Mouse (Mus musculus) kidney, postnatal 4 days (tissue): Measurements from ENCODE around the gene Ampd3.

Source experiments
- DNase-seq, 2 experiments: peaks; one replicate each; pipeline ENCODE4 v3.0.0; 2021; ENCODE audit warnings: mixed read lengths in 2 of 2

The Ampd3 gene

GRCm38 (mm10) chr7:110768001-110768400 lies at the start of gene Ampd3:
Ampd3 (plus strand) TSS chr7:110768206.
- peak; percentile 36 to 55 for DNase-seq

DNA sequence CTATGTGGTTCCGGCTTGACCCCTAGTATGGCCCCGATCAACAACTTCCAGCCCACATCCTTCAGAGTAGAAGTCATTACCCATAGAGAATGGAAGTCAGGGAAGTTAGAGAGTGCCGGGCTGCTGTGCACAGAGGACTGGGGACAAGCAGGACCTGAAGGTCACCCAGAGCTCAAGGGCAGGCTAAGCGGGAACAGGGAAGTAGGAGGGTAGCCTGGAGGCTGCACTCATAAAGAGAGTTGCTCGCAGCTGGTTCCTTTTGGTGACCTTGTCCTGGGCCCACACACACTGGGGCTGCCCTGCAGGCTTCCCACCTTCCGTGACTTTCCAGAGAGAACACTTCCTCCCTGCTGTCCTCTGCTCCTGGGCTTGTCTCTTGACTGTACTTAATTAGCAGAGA lies 49.5 kb upstream of the Ampd3 start:
- no peak for DNase-seq

DNA sequence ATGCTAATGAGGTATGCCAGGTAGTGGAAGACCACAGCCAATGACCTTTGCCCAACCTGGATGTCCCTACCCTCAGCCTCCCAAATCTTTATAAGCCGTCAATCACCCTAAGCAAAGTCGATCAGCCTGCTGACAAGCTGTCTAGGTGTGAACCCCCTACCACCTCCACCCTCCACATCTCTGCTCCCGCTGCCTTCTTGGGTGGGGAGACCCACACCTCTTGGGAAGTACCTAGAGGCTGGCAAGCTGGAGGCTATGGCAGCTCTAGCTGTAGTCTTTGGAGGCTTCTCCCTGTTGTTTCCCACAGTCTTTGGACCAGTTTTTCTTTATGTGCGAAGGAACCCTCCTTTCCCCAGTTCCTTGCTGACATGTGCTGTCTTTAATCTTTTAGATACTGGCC lies 48.1 kb upstream of the Ampd3 start:
- DNase-seq, result no peak

- DNase-seq, result no peak
Measured at GRCm38 (mm10) chr7:110722183-110722582, 45.8 kb upstream of the Ampd3 start.

GRCm38 (mm10) chr7:110727049-110727448 lies 41.0 kb upstream of the Ampd3 start:
- DNase-seq, result peak; percentile 41 to 65

- peak; percentile 53 to 62 for DNase-seq
Measured at GRCm38 (mm10) chr7:110728876-110729275, 39.1 kb upstream of the Ampd3 start.

GRCm38 (mm10) chr7:110729295-110729694 lies 38.7 kb upstream of the Ampd3 start:
- DNase-seq, result no peak

DNA sequence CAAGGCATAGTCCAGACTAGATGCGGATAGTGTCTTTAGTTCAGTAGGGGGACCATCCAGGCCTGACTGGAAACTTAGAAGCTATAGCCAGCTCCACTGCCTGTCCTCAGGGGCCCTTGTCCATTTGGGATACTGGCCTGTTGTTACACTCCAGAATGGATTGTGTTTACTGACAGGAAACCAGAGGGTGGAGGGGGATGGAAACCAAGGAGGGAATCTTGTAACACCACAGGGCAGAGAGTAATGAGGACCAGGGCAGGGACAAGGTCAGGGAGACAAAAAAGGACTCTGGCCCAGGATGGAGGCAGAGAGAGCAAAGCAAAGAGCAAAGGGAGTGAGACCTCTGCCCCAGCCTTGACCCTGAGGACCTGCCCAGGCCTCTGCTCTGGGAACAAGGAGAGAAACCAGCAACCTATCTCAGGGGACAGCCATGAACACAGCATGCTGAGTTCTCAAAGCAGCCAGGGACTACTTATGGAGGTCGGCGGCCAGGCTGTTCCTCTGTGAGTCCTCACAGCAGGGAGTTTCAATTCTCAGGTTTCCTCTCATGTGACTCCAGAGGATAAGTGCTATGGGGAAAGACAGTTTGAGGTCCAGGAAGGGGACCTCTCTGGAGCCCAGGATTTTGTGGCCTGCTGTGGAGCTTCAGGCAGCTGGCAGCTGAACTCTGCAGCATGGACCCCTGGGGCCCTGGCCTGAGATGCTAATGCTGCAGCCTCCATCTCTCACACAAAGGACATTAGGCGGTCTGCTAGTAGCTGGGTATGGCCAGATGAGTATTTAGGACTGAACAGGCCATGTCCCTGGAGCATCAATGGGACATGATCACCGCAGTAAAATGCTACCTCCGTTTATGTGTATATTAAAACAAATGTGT lies 36.7 kb upstream of the Ampd3 start:
- no peak for DNase-seq

- no peak for DNase-seq
Measured at GRCm38 (mm10) chr7:110732001-110732632, 35.9 kb upstream of the Ampd3 start.

- no peak for DNase-seq
Measured at GRCm38 (mm10) chr7:110736914-110737313, 31.1 kb upstream of the Ampd3 start.

DNA sequence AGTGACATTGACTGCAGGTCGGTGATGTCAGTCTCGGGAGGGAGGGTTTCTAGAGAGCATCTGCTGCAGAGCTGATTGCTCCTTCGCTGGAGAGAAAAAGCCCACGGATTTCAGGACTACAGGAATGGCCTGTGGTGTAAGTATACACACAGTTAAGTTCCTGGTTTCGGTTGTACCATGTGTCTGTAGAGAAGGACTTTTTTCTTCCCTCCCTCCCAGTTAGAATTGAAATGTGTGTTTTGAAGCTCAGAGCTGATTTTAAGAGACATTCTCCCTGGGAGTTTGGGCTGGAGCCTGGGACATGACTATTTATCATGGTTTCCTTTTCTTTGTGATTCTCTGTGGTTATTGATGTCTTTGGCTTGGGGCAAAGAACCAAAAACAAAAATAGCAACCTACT lies 28.2 kb upstream of the Ampd3 start:
- DNase-seq, result peak in 1 of 2 experiments; percentile 22

- no peak for DNase-seq
Measured at GRCm38 (mm10) chr7:110740188-110740587, 27.8 kb upstream of the Ampd3 start.

DNA sequence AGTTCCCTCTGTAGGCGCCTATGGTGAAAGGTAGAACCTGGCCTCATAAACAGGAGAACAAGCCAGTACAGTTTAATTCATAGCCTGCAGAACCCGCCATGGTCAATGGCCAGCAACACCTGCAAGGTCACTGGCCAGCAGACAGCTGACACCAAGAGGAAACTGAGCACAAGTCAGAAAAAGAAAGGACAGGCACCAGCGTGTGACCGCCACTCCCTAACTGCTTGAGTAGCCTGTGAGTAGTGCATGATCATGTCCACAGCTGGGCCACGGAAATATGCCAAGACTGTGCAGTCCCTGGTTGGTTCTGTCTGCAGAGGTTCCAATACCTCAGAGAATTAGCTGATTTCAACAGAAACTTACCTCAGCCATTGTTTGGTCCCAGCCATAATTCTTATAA lies 26.0 kb upstream of the Ampd3 start:
- DNase-seq, result peak; percentile 14 to 28

DNA sequence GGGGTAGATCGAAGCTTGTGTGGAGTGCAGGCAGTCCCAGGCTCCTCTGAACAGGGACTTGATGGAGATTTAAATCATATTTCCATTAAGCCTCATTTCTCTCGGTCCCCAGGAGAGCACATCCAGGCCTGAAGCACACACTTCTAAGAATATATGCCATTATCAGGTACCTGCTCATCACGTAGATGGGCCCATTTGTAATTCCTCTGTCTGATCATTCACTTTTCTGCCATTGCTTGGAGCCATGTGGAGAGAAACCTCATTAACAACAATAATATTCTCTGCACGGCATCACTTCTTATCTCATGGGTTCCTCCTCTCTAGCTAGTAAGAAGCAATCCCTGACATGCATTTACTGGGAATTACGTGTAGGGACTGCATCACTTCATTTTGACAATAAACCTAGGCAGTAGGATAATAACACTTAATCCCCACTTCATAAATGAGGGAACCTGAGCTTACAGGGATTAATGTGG lies 21.9 kb upstream of the Ampd3 start:
- no peak for DNase-seq

DNA sequence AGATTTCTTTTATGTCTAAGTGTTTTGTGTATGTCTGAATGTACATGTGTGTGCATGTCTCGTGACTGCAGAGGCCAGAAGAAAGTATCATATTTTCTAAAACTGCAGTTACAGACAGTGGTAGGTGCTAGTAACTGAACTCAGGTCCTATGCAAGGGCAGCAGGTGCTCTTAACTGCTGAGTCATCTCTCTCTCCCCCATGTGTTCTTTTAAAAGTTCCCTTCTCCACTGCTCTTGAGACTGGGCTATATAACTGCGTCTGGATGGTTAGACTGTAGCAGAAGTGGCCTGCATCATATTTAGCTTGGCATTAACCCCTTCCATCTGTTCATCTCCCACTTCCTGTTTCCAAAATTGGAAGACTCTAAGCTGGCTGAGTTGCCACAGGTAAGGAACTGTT lies 21.2 kb upstream of the Ampd3 start:
- DNase-seq, result no peak

GRCm38 (mm10) chr7:110750834-110751233 lies 17.2 kb upstream of the Ampd3 start:
- no peak for DNase-seq

- DNase-seq, result no peak
Measured at GRCm38 (mm10) chr7:110751634-110752033, 16.4 kb upstream of the Ampd3 start.

- no peak for DNase-seq
Measured at GRCm38 (mm10) chr7:110753310-110753709, 14.7 kb upstream of the Ampd3 start.

DNA sequence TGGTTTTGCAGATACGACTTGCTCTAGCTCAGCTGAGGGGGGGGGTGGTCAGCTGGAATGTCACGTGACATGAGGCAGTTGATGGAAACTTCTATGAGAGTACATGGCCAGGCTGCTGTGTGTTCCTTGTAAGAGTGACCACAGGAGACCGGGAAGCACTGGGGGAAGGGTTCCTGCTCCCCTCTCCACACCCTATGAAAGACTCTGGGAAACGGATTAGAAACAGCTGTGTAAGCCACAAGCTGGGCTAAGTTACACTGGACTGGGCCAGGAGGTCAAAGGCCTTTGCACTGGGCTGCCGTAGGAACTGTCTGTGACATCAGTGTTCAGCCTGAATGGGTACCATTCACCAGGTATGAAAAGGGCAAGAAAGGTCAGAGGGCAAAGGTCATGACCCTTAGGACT lies 14.1 kb upstream of the Ampd3 start:
- DNase-seq, result peak; percentile 59 to 70

DNA sequence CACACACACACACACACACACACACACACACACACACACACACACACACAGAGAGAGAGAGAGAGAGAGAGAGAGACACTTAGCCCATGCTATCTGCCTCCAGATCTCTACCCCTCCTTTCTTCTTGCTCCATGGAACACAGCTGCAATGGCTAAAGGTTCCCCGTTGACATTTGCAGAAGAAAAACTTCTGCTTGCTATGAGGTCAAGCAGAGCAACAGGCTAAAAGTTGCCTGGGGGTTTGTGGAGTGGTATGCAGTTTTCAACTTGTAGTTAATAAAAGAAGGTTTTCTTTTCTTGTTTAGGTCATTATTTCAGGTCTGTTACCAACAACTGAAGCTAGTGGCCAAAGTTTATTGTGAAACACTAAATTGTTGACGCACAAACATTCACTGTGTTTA lies 11.6 kb upstream of the Ampd3 start:
- peak; percentile 35 to 38 for DNase-seq

DNA sequence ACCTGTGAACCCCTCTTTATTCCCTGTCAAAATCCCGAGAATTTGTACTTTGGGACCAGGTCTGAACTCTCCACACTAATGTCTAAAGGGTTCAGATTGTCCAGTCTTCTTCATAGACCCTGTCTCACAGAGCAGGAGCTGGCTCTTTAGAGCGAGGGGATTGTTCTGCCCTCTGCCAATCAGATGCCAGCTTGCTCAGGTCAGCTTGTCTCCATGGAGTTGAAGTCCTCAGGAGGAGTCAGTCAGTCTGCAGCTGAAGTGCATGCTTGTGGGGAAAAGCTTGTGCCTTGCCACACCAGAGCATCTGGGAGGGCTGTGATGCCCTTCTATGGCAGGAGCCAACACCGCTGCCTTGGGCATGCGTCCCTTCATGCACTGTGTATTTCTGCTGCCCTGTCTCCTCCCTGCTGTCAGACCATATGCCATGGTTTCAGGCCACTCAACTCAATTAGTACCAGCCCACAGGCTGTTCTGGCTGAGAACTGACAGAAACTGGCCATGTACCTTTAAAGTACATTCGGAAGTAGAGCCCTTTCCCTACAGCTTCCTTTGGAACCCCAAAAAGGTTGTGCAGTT lies 5.3 kb upstream of the Ampd3 start:
- DNase-seq, result no peak

GRCm38 (mm10) chr7:110768451-110769064 lies 552 bp downstream of the Ampd3 start:
- peak; percentile 63 to 77 for DNase-seq

DNA sequence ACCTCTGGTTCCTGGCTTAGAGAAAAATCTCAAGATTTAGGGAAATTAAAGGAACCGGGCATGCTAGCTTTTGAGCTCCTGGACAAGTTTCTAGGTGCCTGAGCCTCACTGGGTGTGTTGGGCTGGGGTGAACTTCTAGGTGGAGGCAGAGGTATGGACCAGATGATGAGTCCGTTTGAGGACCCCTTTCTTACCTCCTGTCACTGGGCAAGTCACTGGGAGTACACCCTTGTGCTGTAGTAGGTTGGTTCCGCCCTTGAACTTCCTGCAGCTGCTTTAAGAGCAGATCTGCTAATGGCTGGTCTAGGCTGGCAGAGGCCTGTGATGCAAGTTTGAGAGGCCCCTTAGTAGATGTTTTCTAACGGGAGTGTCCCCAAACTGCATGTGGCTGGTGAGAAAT lies 1.1 kb downstream of the Ampd3 start:
- DNase-seq, result peak; percentile 23 to 45
